Mouse (Mus musculus) right cerebral cortex, postnatal 10 days (tissue): ENCODE measurements around the gene Ctnnbip1.

ENCODE experiments used
- DNase-seq, 2 experiments: peaks; one replicate each; pipeline ENCODE4 v3.0.0; 2021; ENCODE audit warnings: low spot score in 2 of 2

The Ctnnbip1 gene

GRCm38 (mm10) chr4:149561986-149562904 lies 44.2 kb downstream of the Ctnnbip1 start:
- DNase-seq: peak; percentile 86 to 89

- peak; percentile 68 to 72 for DNase-seq
Observed at GRCm38 (mm10) chr4:149562905-149563347, 44.9 kb downstream of the Ctnnbip1 start.

- DNase-seq: no peak
Observed at GRCm38 (mm10) chr4:149563941-149564361, 45.9 kb downstream of the Ctnnbip1 start.

- DNase-seq: peak; percentile 82 to 85
Observed at GRCm38 (mm10) chr4:149564452-149565407, 46.7 kb downstream of the Ctnnbip1 start.

GRCm38 (mm10) chr4:149567432-149568026 lies 49.5 kb downstream of the Ctnnbip1 start:
- no peak for DNase-seq

- no peak for DNase-seq
Observed at GRCm38 (mm10) chr4:149568622-149569021, 50.6 kb downstream of the Ctnnbip1 start.

GRCm38 (mm10) chr4:149569781-149570497 lies 51.9 kb downstream of the Ctnnbip1 start:
- DNase-seq: peak in 1 of 2 experiments; percentile 54

GRCm38 (mm10) chr4:149570498-149570863 lies 52.4 kb downstream of the Ctnnbip1 start:
- DNase-seq: no peak

GRCm38 (mm10) chr4:149571209-149571608 lies 53.2 kb downstream of the Ctnnbip1 start:
- DNase-seq: no peak

- peak in 1 of 2 experiments; percentile 43 for DNase-seq
Observed at GRCm38 (mm10) chr4:149571651-149572149, 53.7 kb downstream of the Ctnnbip1 start.

GRCm38 (mm10) chr4:149572446-149572845 lies 54.4 kb downstream of the Ctnnbip1 start:
- peak in 1 of 2 experiments; percentile 19 for DNase-seq

- DNase-seq: peak in 1 of 2 experiments; percentile 20
Observed at GRCm38 (mm10) chr4:149572851-149573250, 54.8 kb downstream of the Ctnnbip1 start.

- DNase-seq: no peak
Observed at GRCm38 (mm10) chr4:149574391-149574821, 56.4 kb downstream of the Ctnnbip1 start.

GRCm38 (mm10) chr4:149576061-149576460 lies 58.0 kb downstream of the Ctnnbip1 start:
- DNase-seq: no peak

GRCm38 (mm10) chr4:149576993-149577548 lies 59.0 kb downstream of the Ctnnbip1 start:
- DNase-seq: no peak

- no peak for DNase-seq
Observed at GRCm38 (mm10) chr4:149578085-149578681, 60.1 kb downstream of the Ctnnbip1 start.

- DNase-seq: no peak
Observed at GRCm38 (mm10) chr4:149578831-149579230, 60.8 kb downstream of the Ctnnbip1 start.

GRCm38 (mm10) chr4:149585236-149585635 lies 67.2 kb downstream of the Ctnnbip1 start:
- no peak for DNase-seq

- peak; percentile 77 to 80 for DNase-seq
Observed at GRCm38 (mm10) chr4:149586044-149586782, 68.2 kb downstream of the Ctnnbip1 start, which contains the start of gene Clstn1. Gene Clstn1, plus strand, starts transcription at chr4:149586468.
